Mouse (Mus musculus): ENCODE measurements around the gene Eif2s3x. TPM values are rescaled to one million over a fixed set of nuclear protein-coding genes. Genes with fewer than 3 reads are reported as not detected.

The Eif2s3x gene
- total RNA-seq, 2 experiments from 2014 or later, result 88.0 to 136 TPM

Other genes starting within 250 kb of the Eif2s3x start
- not detected for gene AU015836, start 244.2 kb downstream of the Eif2s3x start, total RNA-seq (2021)
- gene Zfx, start 89.2 kb downstream of the Eif2s3x start, total RNA-seq (2021), result 10 to 100 TPM; 19.6 to 21.0 TPM
- 1 to 10 TPM; 4.4 to 4.8 TPM for gene Klhl15, start 21.7 kb upstream of the Eif2s3x start, total RNA-seq (2021)
- gene Fam90a1b, start 153.9 kb upstream of the Eif2s3x start, total RNA-seq (2021), result not detected
- 100 to 1,000 TPM; 141 to 203 TPM for gene Apoo, start 154.3 kb upstream of the Eif2s3x start, total RNA-seq (2021)